Mouse (Mus musculus) bone marrow macrophage, adult 2 months (primary cell): ENCODE results near the gene Efcc1. TPM values are rescaled to one million over a fixed set of nuclear protein-coding genes. Genes with fewer than 3 reads are reported as not detected.

Experiments
- H3K27ac ChIP-seq: 2 replicates; pipeline ENCODE4 v1.5.1; 2012; ENCODE audit warnings: low read depth, low read length; ENCODE audit not compliant: insufficient read depth
- H3K4me1 ChIP-seq: 2 replicates; pipeline ENCODE4 v1.6.1; 2012; ENCODE audit warnings: low read length; ENCODE audit not compliant: control insufficient read depth, insufficient read depth
- H3K4me3 ChIP-seq: 2 replicates; pipeline ENCODE4 v1.5.1; 2012; ENCODE audit warnings: mild to moderate bottlenecking, low read length, moderate library complexity; ENCODE audit not compliant: insufficient read depth
- CTCF ChIP-seq: IDR thresholded peaks from 2 replicates; pipeline ENCODE4 v1.5.1; 2012; ENCODE audit warnings: low read depth, mild to moderate bottlenecking, low read length, moderate library complexity
- POLR2A ChIP-seq: IDR thresholded peaks from 2 replicates; pipeline ENCODE4 v1.6.1; 2012; ENCODE audit warnings: mild to moderate bottlenecking, low read depth, low read length, borderline replicate concordance
- polyA plus RNA-seq: library from polyadenylated mRNA; stranded (reverse); fragments of >200 nt; gene quantifications from 2 replicates; pipeline ENCODE4 v1.2.4, GENCODE M21; 2012; ENCODE audit not compliant: missing spikeins, insufficient read depth, insufficient read length

Gene Efcc1
- polyA plus RNA-seq, 1 experiment: not detected

DNA sequence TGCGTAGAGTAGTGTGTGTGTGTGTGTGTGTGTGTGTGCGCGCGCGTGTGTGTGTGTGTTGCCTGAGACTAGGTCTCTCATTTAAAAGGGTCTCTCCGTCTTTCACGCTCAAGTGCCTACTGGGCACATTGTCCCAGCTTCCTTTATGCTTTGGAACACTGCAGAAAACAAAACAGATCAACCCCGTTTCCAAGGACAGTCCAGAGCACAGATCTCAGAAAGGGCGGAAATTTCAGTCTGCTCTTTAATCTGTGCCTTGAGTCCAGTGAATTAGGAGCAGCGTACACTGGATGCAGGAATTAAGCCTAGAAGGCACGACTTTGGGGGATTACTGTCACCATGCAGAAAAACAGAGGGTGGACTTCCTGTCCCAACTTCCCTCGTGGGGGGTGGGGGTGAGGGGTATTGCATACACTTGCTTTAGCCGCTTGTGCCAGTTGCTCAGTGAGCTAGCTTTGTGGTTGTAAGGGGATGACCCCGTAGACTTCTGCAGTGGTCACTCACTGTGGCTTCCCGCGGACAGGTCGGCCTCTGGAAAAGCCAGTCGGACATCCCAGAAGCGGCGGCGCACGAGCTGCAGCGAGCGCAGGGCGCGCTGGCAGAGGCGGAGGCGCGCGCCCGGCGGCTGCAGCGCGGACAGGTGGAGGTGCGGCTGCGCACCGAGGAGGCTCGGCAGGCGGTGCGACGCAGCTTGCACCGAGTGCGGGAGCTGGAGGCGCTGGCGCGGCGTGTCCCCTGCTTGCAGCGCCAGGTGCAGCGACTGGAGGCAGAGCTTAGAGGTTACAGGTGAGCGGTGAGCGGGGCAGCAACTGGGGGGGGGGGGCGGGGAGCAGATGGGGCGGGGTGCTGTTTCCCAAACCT lies 1.7 kb downstream of the Efcc1 start:
- no peak overlapping the region for H3K4me3 ChIP-seq
- TF ChIP-seq CTCF (no peak), POLR2A (no peak)
- no peaks in the 10 kb centered on the region for H3K4me1 ChIP-seq

DNA sequence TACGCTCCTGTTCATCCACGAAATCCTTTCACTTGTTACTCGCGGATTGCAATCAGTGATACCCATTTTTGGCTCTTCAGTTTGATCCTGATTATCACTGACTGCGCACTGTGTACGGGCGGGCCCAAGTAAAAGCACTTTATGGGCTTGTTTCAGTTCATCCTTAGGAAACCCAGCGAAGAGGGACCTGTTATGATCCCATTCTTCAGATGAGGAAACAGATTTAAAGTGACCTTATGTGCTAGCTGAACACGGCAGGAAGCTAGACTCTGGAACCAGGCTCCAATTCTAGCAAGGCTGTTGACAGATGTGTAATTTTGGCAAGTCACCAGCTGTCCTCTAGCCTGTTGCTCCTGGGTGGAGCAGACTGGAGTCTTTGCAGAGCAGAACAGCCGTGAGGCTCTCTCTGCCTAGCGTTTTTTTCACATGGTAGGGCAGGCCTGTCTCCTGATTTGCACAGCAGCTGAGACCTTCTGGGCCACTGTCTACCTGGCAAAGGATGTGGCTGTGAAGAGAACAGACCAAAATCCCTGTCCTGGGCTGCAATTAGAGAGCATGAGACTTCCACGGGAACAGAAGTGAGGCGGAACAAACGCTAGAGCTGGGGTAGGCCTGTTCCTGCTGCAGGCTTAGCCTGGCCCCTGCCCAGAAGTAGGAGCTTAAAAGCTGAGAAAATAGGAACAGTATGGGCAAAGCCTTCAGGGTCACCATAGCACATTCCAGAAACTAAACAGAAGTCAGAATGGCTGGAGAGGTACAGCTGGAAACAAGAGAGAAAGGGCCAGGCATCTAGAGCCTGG lies 2.7 kb downstream of the Efcc1 start:
- no peak overlapping the region for H3K27ac ChIP-seq
- H3K4me1 ChIP-seq: no peaks in the 10 kb centered on the region
- no peak overlapping the region for H3K4me3 ChIP-seq

More for the DNA sequence above, 1.7 kb downstream of the Efcc1 start:
- no peak overlapping the region for H3K27ac ChIP-seq

DNA sequence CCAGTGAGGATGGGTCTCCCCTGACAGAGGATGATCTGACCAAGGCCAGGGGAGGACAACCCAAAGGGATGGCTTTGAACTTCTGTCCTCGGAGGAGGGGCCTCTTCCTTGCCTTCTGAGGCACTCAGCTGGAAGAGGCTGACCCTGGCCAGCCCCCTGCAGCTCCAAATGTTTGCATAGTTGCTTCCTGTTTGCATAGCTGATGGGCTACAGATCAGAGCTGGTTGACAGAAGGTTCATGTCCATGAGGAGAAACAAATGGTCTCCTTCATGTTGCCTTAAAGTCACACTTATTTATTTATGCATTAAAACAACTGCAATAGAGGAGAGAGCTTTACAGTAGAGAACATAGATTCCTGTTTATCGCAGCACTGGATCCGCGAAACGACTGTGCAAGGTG lies 3.5 kb downstream of the Efcc1 start:
- TF ChIP-seq CTCF (no peak), POLR2A (no peak)
- Histone ChIP-seq H3K27ac (no peak overlapping the region), H3K4me1 (no peaks in the 10 kb centered on the region)

More for the DNA sequence above, 2.7 kb downstream of the Efcc1 start:
- TF ChIP-seq POLR2A (no peak), CTCF (no peak)

DNA sequence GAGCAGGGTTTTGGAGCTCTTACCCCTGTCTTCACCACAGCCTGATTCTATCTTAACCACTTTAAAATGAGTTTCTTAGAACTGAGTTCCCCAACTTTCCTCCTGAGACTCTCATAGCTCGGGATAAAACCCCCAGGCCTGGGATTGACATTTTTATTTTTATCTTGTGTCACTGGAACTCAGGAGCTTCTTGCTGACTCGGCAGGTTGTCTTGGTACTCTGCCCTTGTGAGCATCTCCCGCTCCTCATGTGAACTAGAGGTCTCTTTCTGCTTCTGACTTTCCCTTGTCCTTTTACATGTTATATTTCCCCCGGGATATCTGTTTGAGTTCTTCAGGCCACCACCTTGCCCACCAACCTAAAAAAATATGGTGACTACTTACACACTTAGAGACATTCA lies 6.3 kb downstream of the Efcc1 start:
- Histone ChIP-seq H3K27ac (no peak overlapping the region), H3K4me1 (no peaks in the 10 kb centered on the region), H3K4me3 (no peak overlapping the region)
- TF ChIP-seq POLR2A (no peak), CTCF (no peak)

More for the DNA sequence above, 3.5 kb downstream of the Efcc1 start:
- H3K4me3 ChIP-seq: no peak overlapping the region

DNA sequence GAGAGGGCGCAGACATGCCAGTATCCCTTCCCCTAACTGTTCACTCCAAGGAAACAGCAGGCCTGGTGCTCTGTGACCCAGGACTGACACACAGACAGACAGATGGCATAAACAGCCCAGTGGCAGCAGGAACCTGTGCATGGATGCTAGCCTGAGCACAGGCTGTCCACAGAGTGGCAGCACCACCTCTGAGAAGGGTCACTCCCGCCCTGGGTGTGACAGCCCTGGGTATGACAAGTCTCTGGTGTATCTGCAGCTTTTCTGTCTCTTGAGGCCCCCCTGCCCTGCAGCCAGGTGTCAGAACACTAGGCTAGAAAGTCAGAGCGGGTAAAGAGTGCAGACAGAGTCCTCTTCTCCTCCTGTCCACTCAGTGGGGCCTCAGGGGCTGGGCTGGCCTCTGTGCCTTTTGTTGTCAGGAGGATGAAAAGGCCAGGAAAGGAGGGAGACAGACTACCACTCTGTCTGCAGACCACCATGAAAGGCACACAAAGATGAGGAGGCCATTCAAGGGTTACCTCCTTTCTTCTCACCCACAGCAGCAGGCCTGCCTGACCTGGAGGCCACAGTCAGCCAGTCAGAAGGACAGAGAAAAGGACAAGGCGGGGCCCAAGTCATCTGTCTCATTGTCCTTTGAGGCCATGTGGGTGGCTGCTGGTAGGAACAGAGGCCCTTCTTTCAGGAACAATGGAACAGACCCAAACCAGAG lies 7.4 kb downstream of the Efcc1 start:
- no peak overlapping the region for H3K27ac ChIP-seq
- TF ChIP-seq POLR2A: no peak
- TF ChIP-seq CTCF: no peak
- H3K4me3 ChIP-seq: no peak overlapping the region

DNA sequence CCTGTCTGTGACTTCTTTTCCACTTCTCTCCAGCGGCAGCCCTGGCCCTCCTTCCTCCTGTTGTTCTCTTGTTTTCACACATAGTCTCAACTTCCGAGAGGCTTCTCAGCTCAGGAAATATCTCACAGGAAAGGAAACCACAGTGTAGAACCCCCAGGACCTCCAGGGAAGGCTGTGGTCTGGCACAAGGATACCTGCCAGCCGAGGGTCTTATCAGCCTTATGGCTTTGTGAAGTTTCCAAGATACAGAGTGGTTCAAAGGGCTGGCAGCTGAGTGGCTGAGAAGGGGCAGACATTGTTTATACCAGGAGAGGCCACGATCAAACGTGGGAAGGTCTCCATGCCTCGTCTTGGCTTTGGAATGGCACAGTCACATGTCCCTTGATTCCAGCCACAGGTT lies 9.2 kb downstream of the Efcc1 start:
- H3K27ac ChIP-seq: no peak overlapping the region
- no peak overlapping the region for H3K4me3 ChIP-seq
- H3K4me1 ChIP-seq: peaks cover 6% of the 10 kb centered on the region
- TF ChIP-seq CTCF (no peak; the same call in 1 of the 2 replicates), POLR2A (no peak)

More for the DNA sequence above, 7.4 kb downstream of the Efcc1 start:
- peaks cover 6% of the 10 kb centered on the region for H3K4me1 ChIP-seq

DNA sequence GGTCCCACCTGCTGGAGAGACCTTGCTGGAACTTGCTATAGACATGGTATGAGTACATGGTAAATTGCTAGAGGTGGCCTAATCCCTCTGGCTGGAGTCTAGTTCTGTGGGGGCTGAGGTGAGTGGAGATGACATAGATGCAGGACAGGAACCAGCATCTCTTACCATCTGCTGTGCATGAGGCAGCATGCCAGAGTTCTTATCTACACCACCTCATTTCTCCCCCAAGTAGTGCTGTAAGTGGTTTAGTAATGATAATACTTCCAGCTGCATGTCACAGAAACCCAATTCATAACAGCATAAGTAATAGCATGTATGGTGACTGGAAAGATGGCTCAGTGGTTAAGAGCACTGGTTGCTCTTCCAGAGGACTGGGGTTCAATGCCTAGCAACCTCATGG lies 9.8 kb downstream of the Efcc1 start:
- TF ChIP-seq CTCF: no peak
- no peak for TF ChIP-seq POLR2A
- H3K4me1 ChIP-seq: peaks cover 8% of the 10 kb centered on the region
- H3K27ac ChIP-seq: no peak overlapping the region
- no peak overlapping the region for H3K4me3 ChIP-seq

DNA sequence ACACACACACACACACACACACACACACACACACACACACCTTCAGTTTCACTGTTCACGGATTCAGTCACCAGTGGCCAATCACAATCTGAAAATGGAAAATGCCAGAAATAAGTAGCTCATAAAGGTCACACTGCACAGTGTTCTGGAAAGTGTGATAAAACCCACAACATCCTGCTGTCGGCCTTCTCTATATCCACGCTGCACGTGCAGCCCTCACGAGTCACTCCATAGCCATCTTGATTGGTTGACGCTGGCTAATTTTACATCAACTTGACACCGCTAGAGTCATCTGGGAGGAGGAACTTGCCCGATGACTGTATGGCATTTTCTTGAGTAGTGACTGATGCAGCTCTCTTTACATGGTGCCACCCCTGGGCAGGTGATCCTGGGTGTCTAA lies 11.3 kb downstream of the Efcc1 start:
- peaks cover 10% of the 10 kb centered on the region for H3K4me1 ChIP-seq
- H3K4me3 ChIP-seq: no peak overlapping the region
- TF ChIP-seq POLR2A: no peak
- TF ChIP-seq CTCF: no peak
- no peak overlapping the region for H3K27ac ChIP-seq

DNA sequence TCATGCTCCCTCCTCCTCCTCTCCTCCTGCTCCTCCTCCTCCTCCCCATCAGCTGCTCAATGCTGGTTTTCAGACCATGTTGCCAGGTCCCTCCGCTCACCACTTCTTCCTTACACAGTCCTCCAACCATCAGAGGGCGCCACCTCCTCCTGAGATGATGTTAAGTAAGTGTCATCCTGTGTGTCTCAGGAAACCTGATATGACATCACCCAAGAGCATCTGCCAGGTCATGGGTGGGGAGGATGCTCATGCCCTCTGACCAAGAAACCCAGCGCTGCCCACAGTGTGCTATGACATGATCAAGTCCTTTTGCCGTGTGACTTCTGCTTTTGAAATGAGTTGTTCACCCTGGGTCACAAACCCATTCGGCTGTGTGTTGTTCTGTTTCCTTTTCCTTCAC lies 12.1 kb downstream of the Efcc1 start:
- H3K4me3 ChIP-seq: no peak overlapping the region

DNA sequence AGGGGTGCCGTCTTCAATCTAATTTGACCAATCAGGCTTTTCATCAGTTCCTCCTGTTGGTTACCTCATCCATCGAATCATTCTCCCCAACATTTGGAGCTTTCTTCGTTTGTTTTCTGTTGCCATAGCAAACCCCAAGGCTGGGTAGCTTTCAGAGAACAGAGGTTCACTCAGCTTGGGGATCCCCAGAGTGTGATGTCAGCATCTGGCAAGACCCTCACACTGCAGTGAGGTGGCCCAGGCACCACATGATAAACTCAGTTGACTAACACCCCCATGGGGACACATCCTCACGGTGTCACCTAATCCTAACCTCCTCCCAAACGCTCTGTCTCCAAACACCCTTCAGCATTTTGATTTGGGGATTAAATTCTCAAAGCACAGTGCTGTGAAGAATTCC lies 12.6 kb downstream of the Efcc1 start:
- no peak overlapping the region for H3K27ac ChIP-seq
- H3K4me3 ChIP-seq: no peak overlapping the region
- TF ChIP-seq POLR2A (no peak), CTCF (no peak)
- peaks cover 11% of the 10 kb centered on the region for H3K4me1 ChIP-seq

More for the DNA sequence above, 12.1 kb downstream of the Efcc1 start:
- H3K27ac ChIP-seq: no peak overlapping the region
- H3K4me1 ChIP-seq: peaks cover 10% of the 10 kb centered on the region
- TF ChIP-seq CTCF (peak; percentile 69), POLR2A (no peak)
